Mouse (Mus musculus) bone marrow, adult 2 months (tissue): Measurements from ENCODE around the gene Cd34. TPM values are rescaled to one million over a fixed set of nuclear protein-coding genes. Genes with fewer than 3 reads are reported as not detected.

Experiments used
- H3K27ac ChIP-seq: fragments of 200-500 bp; 2 replicates; pipeline ENCODE4 v1.5.1; 2012; ENCODE audit warnings: low read depth, mild to moderate bottlenecking, control low read depth, inconsistent platforms, low read length; ENCODE audit not compliant: control insufficient read depth, poor library complexity, insufficient read depth
- H3K4me1 ChIP-seq: fragments of 200-500 bp; 2 replicates; pipeline ENCODE4 v1.6.1; 2011; ENCODE audit warnings: low read length; ENCODE audit not compliant: control insufficient read depth, insufficient read depth
- H3K4me3 ChIP-seq: fragments of 200-500 bp; replicated peaks from 2 replicates; pipeline ENCODE3; 2011; ENCODE audit warnings: mild to moderate bottlenecking, low read depth, low read length, control low read depth; ENCODE audit not compliant: control insufficient read depth
- CTCF ChIP-seq: fragments of 200-500 bp; IDR thresholded peaks from 2 replicates; pipeline ENCODE4 v1.5.1; 2011; ENCODE audit warnings: low read length, control low read depth; ENCODE audit not compliant: control insufficient read depth, insufficient read depth
- POLR2A ChIP-seq: fragments of 200-500 bp; IDR thresholded peaks from 2 replicates; pipeline ENCODE4 v1.6.1; 2011; ENCODE audit warnings: low read depth, mild to moderate bottlenecking, control low read depth, low read length, borderline replicate concordance; ENCODE audit not compliant: control insufficient read depth
- WGBS: fragments of 180-500 bp; shearing (Covaris S2); methylation state at CpG from one replicate; pipeline ENCODE4 v1.1.7; 2018; 5-methylcytosine and 5-hydroxymethylcytosine counted together
- polyA plus RNA-seq: library from polyadenylated mRNA; stranded (reverse); fragments of >200 nt; gene quantifications from 2 replicates; pipeline ENCODE4 v1.2.4, GENCODE M21; 2011; ENCODE audit warnings: low replicate concordance; ENCODE audit not compliant: missing spikeins, insufficient read depth, insufficient read length

Cd34 gene
- polyA plus RNA-seq, 1 experiment: 8.8 TPM

GRCm38 (mm10) chr1:194990976-194991375 is 52.4 kb downstream of the Cd34 start:
- Histone ChIP-seq H3K4me3 (no peak overlapping the region), H3K4me1 (peaks cover 5% of the 10 kb centered on the region), H3K27ac (no peak overlapping the region)
- 85% methylated on average over 2 of the region's 2 CpGs for WGBS
- TF ChIP-seq CTCF: no peak
- no peak for TF ChIP-seq POLR2A

GRCm38 (mm10) chr1:194991654-194992053 is 53.0 kb downstream of the Cd34 start:
- Histone ChIP-seq H3K4me1 (peaks cover 3% of the 10 kb centered on the region), H3K27ac (no peak overlapping the region), H3K4me3 (no peak overlapping the region)
- WGBS: 72% methylated on average over 2 of the region's 2 CpGs
- TF ChIP-seq CTCF (no peak), POLR2A (no peak)

- no peak overlapping the region for H3K27ac ChIP-seq
- 36% methylated on average over 5 of the region's 5 CpGs for WGBS
- TF ChIP-seq CTCF: no peak
- no peak for TF ChIP-seq POLR2A
These were observed 54.1 kb downstream of the Cd34 start for GRCm38 (mm10) chr1:194992589-194993317.

GRCm38 (mm10) chr1:194993409-194993988 is 54.9 kb downstream of the Cd34 start:
- TF ChIP-seq POLR2A (no peak), CTCF (no peak)
- H3K4me1 ChIP-seq: peaks cover 3% of the 10 kb centered on the region
- WGBS: 66% methylated on average over 1 of the region's 1 CpGs
- no peak overlapping the region for H3K27ac ChIP-seq
- H3K4me3 ChIP-seq: no peak overlapping the region

More at GRCm38 (mm10) chr1:194992589-194993317, 54.1 kb downstream of the Cd34 start:
- H3K4me1 ChIP-seq: peaks cover 3% of the 10 kb centered on the region
- no peak overlapping the region for H3K4me3 ChIP-seq

- 49% methylated on average over 5 of the region's 5 CpGs for WGBS
- Histone ChIP-seq H3K4me1 (peaks cover 3% of the 10 kb centered on the region), H3K27ac (no peak overlapping the region; the same call in 1 of the 2 replicates)
These were observed 55.6 kb downstream of the Cd34 start for GRCm38 (mm10) chr1:194994262-194994661.

GRCm38 (mm10) chr1:194995196-194995595 is 56.6 kb downstream of the Cd34 start:
- peaks cover 3% of the 10 kb centered on the region for H3K4me1 ChIP-seq
- TF ChIP-seq POLR2A: no peak
- no peak for TF ChIP-seq CTCF
- H3K4me3 ChIP-seq: no peak overlapping the region
- 38% methylated on average over 2 of the region's 2 CpGs for WGBS
- no peak overlapping the region; the same call in 1 of the 2 replicates for H3K27ac ChIP-seq

More at GRCm38 (mm10) chr1:194994262-194994661, 55.6 kb downstream of the Cd34 start:
- no peak overlapping the region for H3K4me3 ChIP-seq
- no peak for TF ChIP-seq CTCF
- TF ChIP-seq POLR2A: no peak

- Histone ChIP-seq H3K4me1 (peaks cover 3% of the 10 kb centered on the region), H3K4me3 (no peak overlapping the region), H3K27ac (no peak overlapping the region)
- 85% methylated on average over 1 of the region's 1 CpGs for WGBS
- no peak for TF ChIP-seq CTCF
These were observed 59.8 kb downstream of the Cd34 start for GRCm38 (mm10) chr1:194998396-194998795.

GRCm38 (mm10) chr1:195003328-195003727 is 64.7 kb downstream of the Cd34 start:
- no peak for TF ChIP-seq POLR2A
- no peak for TF ChIP-seq CTCF
- no peak overlapping the region for H3K27ac ChIP-seq
- WGBS: 79% methylated on average over 4 of the region's 4 CpGs
- no peaks in the 10 kb centered on the region for H3K4me1 ChIP-seq
- no peak overlapping the region for H3K4me3 ChIP-seq

GRCm38 (mm10) chr1:195004194-195004593 is 65.6 kb downstream of the Cd34 start:
- no peaks in the 10 kb centered on the region for H3K4me1 ChIP-seq
- TF ChIP-seq POLR2A (no peak), CTCF (no peak)
- H3K4me3 ChIP-seq: no peak overlapping the region
- 42% methylated on average over 1 of the region's 1 CpGs for WGBS
- no peak overlapping the region for H3K27ac ChIP-seq
